Mouse (Mus musculus): ENCODE results near the gene Cfap69. TPM values are rescaled to one million over a fixed set of nuclear protein-coding genes. Genes with fewer than 3 reads are reported as not detected.

The Cfap69 gene
- polyA plus RNA-seq (2014; fragmentation: Nextera tagmentation; extraction: Ambion mirVana): 8.8 and 12.3 TPM in 2 replicates

GRCm38 (mm10) chr5:5663655-5664370, at the start of gene Cfap69:
TSS of gene Cfap69 (minus strand) at chr5:5664239.
- WGBS: under 1% methylated on average over 47 of the region's 48 CpGs
- Histone ChIP-seq H3K36me3 (ENCODE audit: control insufficient read depth, insufficient read depth, low read length) (peaks cover under 1% of the 10 kb centered on the region; the same call in 1 of the 2 replicates), H3K9ac (replicated peaks; ENCODE audit: low read length) (peak within 1 kb of the TSS; percentile 74), H3K9me3 (ENCODE audit: control insufficient read depth, low read length) (no peaks in the 10 kb centered on the region), H3K4me3 (replicated peaks; ENCODE audit: low read depth, low read length) (peak within 1 kb of the TSS; percentile 72), H3K27me3 (ENCODE audit: control insufficient read depth, insufficient read depth, low read length) (no peaks in the 10 kb centered on the region), H3K4me1 (ENCODE audit: control insufficient read depth, insufficient read depth, low read length) (peaks cover 15% of the 10 kb centered on the region), H3K4me2 (ENCODE audit: low read length) (peak within 1 kb of the TSS; percentile 84), H3K27ac (replicated peaks; ENCODE audit: low read depth, low read length) (peak within 1 kb of the TSS; percentile 71)
- ATAC-seq (ENCODE audit: low FRiP score, low TSS enrichment) (peak; percentile 98), DNase-seq (peak; percentile 96)

- no peaks in the 10 kb centered on the region for H3K9me3 ChIP-seq (ENCODE audit: control insufficient read depth, low read length)
- no peak overlapping the region for H3K9ac ChIP-seq (replicated peaks; ENCODE audit: low read length)
- H3K4me2 ChIP-seq (ENCODE audit: low read length): no peak overlapping the region
- ATAC-seq (ENCODE audit: low FRiP score, low TSS enrichment) (no peak), DNase-seq (no peak)
- no peaks in the 10 kb centered on the region for H3K4me1 ChIP-seq (ENCODE audit: control insufficient read depth, insufficient read depth, low read length)
- no peak overlapping the region for H3K4me3 ChIP-seq (replicated peaks; ENCODE audit: low read depth, low read length)
- no peaks in the 10 kb centered on the region for H3K27me3 ChIP-seq (ENCODE audit: control insufficient read depth, insufficient read depth, low read length)
- no peak overlapping the region for H3K27ac ChIP-seq (replicated peaks; ENCODE audit: low read depth, low read length)
- 89% methylated on average over 4 of the region's 4 CpGs for WGBS
- H3K36me3 ChIP-seq (ENCODE audit: control insufficient read depth, insufficient read depth, low read length): no peaks in the 10 kb centered on the region
Observed at GRCm38 (mm10) chr5:5711032-5711431, 47.0 kb upstream of the Cfap69 start.

- no peak for ATAC-seq (ENCODE audit: low FRiP score, low TSS enrichment)
- 69% methylated on average over 13 of the region's 13 CpGs for WGBS
- Histone ChIP-seq H3K36me3 (ENCODE audit: control insufficient read depth, insufficient read depth, low read length) (no peaks in the 10 kb centered on the region), H3K4me1 (ENCODE audit: control insufficient read depth, insufficient read depth, low read length) (no peaks in the 10 kb centered on the region), H3K4me2 (ENCODE audit: low read length) (no peak overlapping the region), H3K4me3 (replicated peaks; ENCODE audit: low read depth, low read length) (no peak overlapping the region), H3K27me3 (ENCODE audit: control insufficient read depth, insufficient read depth, low read length) (no peaks in the 10 kb centered on the region), H3K9ac (replicated peaks; ENCODE audit: low read length) (no peak overlapping the region), H3K27ac (replicated peaks; ENCODE audit: low read depth, low read length) (no peak overlapping the region), H3K9me3 (ENCODE audit: control insufficient read depth, low read length) (no peaks in the 10 kb centered on the region)
- DNase-seq: no peak
Observed at GRCm38 (mm10) chr5:5707341-5708278, 43.6 kb upstream of the Cfap69 start.

GRCm38 (mm10) chr5:5705019-5705418, 41.0 kb upstream of the Cfap69 start:
- ATAC-seq (ENCODE audit: low FRiP score, low TSS enrichment) (no peak), DNase-seq (no peak)
- Histone ChIP-seq H3K36me3 (ENCODE audit: control insufficient read depth, insufficient read depth, low read length) (no peaks in the 10 kb centered on the region), H3K9me3 (ENCODE audit: control insufficient read depth, low read length) (no peaks in the 10 kb centered on the region), H3K9ac (replicated peaks; ENCODE audit: low read length) (no peak overlapping the region), H3K4me1 (ENCODE audit: control insufficient read depth, insufficient read depth, low read length) (no peaks in the 10 kb centered on the region), H3K27me3 (ENCODE audit: control insufficient read depth, insufficient read depth, low read length) (no peaks in the 10 kb centered on the region), H3K4me3 (replicated peaks; ENCODE audit: low read depth, low read length) (no peak overlapping the region), H3K4me2 (ENCODE audit: low read length) (no peak overlapping the region), H3K27ac (replicated peaks; ENCODE audit: low read depth, low read length) (no peak overlapping the region)
- WGBS: 45% methylated on average over 2 of the region's 2 CpGs

GRCm38 (mm10) chr5:5700386-5700785, 36.3 kb upstream of the Cfap69 start:
- Histone ChIP-seq H3K36me3 (ENCODE audit: control insufficient read depth, insufficient read depth, low read length) (no peaks in the 10 kb centered on the region), H3K4me1 (ENCODE audit: control insufficient read depth, insufficient read depth, low read length) (no peaks in the 10 kb centered on the region), H3K4me2 (ENCODE audit: low read length) (no peak overlapping the region), H3K27me3 (ENCODE audit: control insufficient read depth, insufficient read depth, low read length) (no peaks in the 10 kb centered on the region), H3K4me3 (replicated peaks; ENCODE audit: low read depth, low read length) (no peak overlapping the region), H3K9me3 (ENCODE audit: control insufficient read depth, low read length) (no peaks in the 10 kb centered on the region), H3K27ac (replicated peaks; ENCODE audit: low read depth, low read length) (no peak overlapping the region), H3K9ac (replicated peaks; ENCODE audit: low read length) (no peak overlapping the region)
- 85% methylated on average over 2 of the region's 2 CpGs for WGBS
- DNase-seq (no peak), ATAC-seq (ENCODE audit: low FRiP score, low TSS enrichment) (no peak)

- Histone ChIP-seq H3K27me3 (ENCODE audit: control insufficient read depth, insufficient read depth, low read length) (no peaks in the 10 kb centered on the region), H3K4me3 (replicated peaks; ENCODE audit: low read depth, low read length) (no peak overlapping the region), H3K9ac (replicated peaks; ENCODE audit: low read length) (no peak overlapping the region), H3K9me3 (ENCODE audit: control insufficient read depth, low read length) (no peaks in the 10 kb centered on the region), H3K27ac (replicated peaks; ENCODE audit: low read depth, low read length) (no peak overlapping the region), H3K4me1 (ENCODE audit: control insufficient read depth, insufficient read depth, low read length) (no peaks in the 10 kb centered on the region), H3K4me2 (ENCODE audit: low read length) (no peak overlapping the region), H3K36me3 (ENCODE audit: control insufficient read depth, insufficient read depth, low read length) (no peaks in the 10 kb centered on the region)
- ATAC-seq (ENCODE audit: low FRiP score, low TSS enrichment) (no peak), DNase-seq (no peak)
- 76% methylated on average over 3 of the region's 3 CpGs for WGBS
Observed at GRCm38 (mm10) chr5:5698830-5699229, 34.8 kb upstream of the Cfap69 start.

GRCm38 (mm10) chr5:5695401-5695942, 31.4 kb upstream of the Cfap69 start:
- Histone ChIP-seq H3K9me3 (ENCODE audit: control insufficient read depth, low read length) (no peaks in the 10 kb centered on the region), H3K36me3 (ENCODE audit: control insufficient read depth, insufficient read depth, low read length) (no peaks in the 10 kb centered on the region), H3K4me3 (replicated peaks; ENCODE audit: low read depth, low read length) (no peak overlapping the region), H3K27ac (replicated peaks; ENCODE audit: low read depth, low read length) (no peak overlapping the region), H3K4me2 (ENCODE audit: low read length) (no peak overlapping the region), H3K27me3 (ENCODE audit: control insufficient read depth, insufficient read depth, low read length) (no peaks in the 10 kb centered on the region), H3K9ac (replicated peaks; ENCODE audit: low read length) (no peak overlapping the region), H3K4me1 (ENCODE audit: control insufficient read depth, insufficient read depth, low read length) (peaks cover 4% of the 10 kb centered on the region; the same call in 1 of the 2 replicates)
- no peak for DNase-seq
- WGBS: 95% methylated on average over 5 of the region's 5 CpGs
- ATAC-seq (ENCODE audit: low FRiP score, low TSS enrichment): no peak

GRCm38 (mm10) chr5:5693956-5694653, 30.1 kb upstream of the Cfap69 start, which contains the start of gene Steap2:
TSS of gene Steap2 (minus strand) at chr5:5694578.
- H3K27ac ChIP-seq (replicated peaks; ENCODE audit: low read depth, low read length): peak within 1 kb of the TSS; percentile 49; the same call in 1 of the 2 replicates
- H3K9ac ChIP-seq (replicated peaks; ENCODE audit: low read length): peak within 1 kb of the TSS; percentile 82
- H3K27me3 ChIP-seq (ENCODE audit: control insufficient read depth, insufficient read depth, low read length): no peaks in the 10 kb centered on the region
- under 1% methylated on average over 50 of the region's 66 CpGs for WGBS
- H3K4me1 ChIP-seq (ENCODE audit: control insufficient read depth, insufficient read depth, low read length): peaks cover 4% of the 10 kb centered on the region; the same call in 1 of the 2 replicates
- peak; percentile 84 for ATAC-seq (ENCODE audit: low FRiP score, low TSS enrichment)
- DNase-seq: peak; percentile 79
- H3K36me3 ChIP-seq (ENCODE audit: control insufficient read depth, insufficient read depth, low read length): no peaks in the 10 kb centered on the region
- H3K4me2 ChIP-seq (ENCODE audit: low read length): peak within 1 kb of the TSS; percentile 86
- H3K4me3 ChIP-seq (replicated peaks; ENCODE audit: low read depth, low read length): peak within 1 kb of the TSS; percentile 80
- H3K9me3 ChIP-seq (ENCODE audit: control insufficient read depth, low read length): no peaks in the 10 kb centered on the region
